Mouse (Mus musculus) E14TG2a.4 (cell line): ENCODE measurements around the gene Gen1.

Source experiments
- CTCF ChIP-seq: conservative IDR thresholded peaks from 2 replicates; pipeline ENCODE4 v1.5.1; 2014; ENCODE audit warnings: low read length
- POU5F1 ChIP-seq: IDR thresholded peaks from 2 replicates; pipeline ENCODE4 v1.6.1; 2014; ENCODE audit warnings: low read length, borderline replicate concordance

DNA sequence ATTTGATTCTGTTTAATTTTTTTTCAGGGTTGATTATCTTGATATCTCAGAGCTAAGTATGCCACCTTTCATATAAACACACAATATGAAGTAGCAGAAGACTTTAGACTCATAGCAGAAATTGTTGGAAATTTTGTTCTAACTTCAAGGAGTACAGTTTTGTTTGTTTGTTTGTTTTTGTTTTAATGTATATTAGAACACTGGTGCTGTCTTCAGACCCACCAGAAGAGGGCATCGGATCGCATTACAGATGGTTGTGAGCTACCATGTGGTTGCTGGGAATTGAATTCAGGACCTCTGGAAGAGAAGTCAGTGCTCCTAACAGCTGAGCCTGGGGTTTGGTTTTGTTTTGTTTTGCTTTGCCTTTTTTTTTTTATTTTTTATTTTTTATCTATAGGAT lies 20.8 kb upstream of the Gen1 start:
- TF ChIP-seq CTCF (peak; percentile 24), POU5F1 (no peak)
